Mouse (Mus musculus): ENCODE measurements around the gene Dcps.

Dcps gene

DNA sequence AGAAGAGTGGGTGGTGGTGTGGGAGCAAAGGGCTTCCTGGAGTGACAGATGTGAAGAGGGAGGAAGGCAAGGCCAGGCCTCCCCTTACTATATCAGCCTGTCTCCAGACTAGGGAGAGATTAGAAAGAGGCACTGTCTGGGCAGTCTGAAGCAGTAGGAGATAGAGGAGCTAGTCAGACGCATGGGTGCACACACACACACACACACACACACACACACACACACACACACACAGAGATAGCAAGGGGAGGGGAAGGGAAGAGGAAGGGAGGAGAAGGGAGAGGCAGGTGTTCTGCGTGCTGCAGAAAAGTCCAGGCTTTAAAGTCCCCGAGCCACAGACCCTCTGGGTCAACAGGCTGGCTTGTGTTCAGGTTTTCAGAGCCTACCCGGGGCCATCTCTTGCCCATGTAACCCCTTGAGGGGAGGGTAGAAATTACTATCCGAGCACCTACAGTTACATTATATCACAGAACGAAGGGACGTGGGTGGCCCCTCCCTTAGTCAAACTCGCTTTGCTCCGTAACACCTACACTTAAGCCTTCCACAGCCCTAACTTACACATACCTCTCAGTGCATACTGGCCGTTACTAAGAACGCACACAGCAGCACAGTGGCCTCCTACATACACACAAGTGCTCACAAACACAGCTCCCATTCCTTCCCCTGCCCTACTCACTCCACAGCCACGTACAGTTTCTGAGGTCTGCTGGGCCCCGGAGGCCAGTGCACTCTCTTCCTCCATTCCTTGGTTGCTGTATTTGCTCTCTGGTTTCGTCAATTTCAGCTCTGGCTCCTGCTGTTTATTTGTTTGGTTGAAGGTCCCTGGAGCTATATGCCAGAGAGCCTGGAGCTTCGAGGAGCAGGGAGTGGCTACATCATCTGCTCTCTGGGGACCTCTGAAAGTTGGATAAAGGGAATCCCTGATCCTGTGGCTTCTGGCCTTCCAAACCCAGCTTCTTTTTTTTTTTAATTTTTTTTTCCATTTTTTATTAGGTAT, 69.7 kb downstream of the Dcps start:
- no peak for DNase-seq

DNA sequence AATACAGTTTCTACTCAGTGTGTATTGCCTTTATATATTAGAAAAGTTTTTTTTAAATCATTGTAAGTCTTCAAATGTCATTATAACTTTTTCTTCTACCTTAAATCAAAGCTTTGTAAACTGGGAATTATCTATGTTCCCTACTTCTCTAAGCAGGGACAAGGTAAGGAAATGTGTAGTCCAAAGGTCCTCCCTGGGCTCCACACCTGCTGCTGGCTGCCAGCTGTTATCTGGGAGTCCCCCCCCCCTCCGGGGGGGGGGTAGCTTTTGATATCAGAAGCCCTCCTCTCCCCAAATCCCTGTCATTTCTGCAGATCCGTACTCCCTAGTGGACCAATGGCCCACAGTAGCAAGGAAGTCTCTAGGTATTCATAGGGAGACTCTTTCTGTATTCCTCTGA, 70.4 kb downstream of the Dcps start:
- DNase-seq, result no peak

DNA sequence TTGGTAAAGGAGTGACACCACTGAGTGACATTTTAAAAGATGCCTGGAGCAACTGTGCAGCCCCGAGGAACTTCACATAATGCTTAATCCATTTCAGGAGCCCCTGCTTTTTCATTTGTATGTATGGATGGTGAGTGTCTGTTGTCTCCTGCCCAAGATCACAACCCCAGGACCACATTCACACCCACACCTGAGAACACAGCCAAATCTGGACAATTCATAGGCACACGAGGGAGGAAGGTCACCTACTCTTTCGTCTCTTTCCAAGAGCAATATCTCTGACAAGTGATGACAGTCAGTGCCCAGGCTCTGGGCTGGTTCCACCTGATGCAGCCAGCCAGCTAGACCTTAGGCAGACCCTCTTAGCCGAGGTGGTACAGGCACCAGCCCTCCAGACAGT, 71.2 kb downstream of the Dcps start:
- no peak for DNase-seq

DNA sequence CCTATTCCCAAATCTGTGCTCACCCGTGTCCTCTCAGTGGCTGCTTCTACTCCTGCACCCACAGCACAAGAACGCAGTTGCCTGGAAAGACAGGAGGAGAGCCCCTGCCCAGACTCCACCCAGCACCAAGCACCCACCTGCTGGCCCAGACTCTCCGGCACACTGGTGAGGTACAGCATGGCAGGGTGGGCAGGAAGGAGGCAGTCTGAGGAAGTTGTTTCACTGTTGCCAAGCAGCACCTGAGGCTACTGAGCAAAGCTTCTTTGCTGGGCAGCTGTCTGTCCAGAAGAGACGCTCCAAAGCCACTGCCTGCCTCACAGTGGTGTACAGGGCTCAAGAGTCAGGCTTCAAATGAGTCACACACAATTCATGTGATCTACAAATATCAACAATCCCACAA, 77.1 kb downstream of the Dcps start:
- DNase-seq, result no peak

DNA sequence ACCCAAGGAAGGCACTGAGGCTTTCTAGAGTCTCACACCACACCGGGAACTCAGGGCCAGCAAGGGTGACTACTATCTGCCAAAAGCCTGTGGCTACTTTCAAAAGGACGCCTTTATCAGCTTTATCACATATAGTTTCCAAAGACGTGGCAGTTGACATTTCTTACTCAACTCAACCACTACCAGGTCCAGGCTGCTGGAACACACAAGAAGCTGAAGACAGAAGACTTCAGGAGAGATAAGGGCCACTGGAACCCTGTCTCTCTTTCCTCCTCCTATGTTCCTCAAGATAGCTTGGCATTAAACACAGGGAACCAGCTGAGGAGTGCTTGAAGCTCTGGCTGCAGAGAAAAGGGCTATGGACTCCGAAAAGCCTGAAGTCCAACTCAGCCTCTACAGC, 78.0 kb downstream of the Dcps start:
- DNase-seq, result no peak

DNA sequence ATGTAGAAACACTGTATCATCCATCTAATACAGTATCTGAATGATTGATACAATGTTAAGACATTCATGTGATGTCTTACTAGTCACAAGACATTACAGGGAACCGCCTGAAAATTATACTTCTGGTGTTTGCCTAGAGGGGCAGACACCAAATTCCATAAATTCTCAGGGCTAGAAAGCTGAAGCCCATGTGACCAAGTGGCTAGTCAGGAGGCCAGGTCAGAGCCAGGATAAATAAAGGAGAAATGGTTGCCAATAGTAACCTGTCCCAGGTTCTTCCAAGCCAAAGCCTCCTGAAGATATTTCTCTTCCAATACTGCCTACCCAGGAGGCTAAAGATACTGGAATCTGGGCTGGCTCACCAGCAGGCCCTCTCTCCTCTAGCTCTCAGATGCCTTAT, 80.1 kb downstream of the Dcps start:
- no peak for DNase-seq

DNA sequence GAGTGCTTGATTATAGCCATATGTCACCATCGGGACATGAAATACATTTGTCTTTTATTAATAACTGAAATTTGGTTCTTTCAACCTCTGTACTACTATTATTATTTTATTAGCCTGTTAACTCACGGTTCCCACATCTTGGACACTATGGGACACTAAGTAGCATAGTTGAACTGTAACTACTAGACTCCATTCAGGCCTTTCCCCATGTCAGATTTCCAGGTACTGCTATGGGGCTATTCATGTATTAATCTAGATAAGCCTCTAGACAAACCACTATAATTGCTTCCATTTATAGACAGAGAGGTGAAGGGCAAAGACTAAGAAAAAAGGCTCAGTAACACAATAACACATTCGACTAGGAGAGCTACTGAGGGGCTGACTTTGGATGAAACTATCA, 82.5 kb downstream of the Dcps start:
- no peak for DNase-seq

DNA sequence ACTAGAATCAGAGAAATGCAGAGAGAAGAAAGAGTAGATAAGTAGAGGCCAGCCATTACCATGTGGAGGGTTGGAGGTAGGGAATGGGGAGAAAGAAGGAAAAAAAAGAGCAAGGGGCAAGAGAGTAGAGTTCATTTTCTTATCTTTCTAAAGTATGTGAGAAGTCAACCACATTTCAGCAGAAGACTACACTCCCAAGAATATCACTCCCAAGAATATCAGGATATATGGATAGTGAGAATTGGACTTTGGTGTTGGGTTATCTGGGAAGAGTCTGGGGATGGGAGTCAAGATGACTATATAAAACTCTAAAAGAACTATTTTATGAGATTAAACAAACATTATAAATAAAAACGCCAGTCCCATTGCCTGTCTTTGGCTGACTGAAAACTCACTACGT, 83.0 kb downstream of the Dcps start:
- no peak for DNase-seq
